Mouse (Mus musculus) CH12F3 (cell line): ENCODE measurements around the gene Slc2a9.

Experiments
- in situ Hi-C: fragments of 300-500 bp; cut with MboI; formaldehyde crosslinking; loops from 2 replicates; pipeline ENCODE4 v1.14.3; 2020; ENCODE audit warnings: low sequenced_read_pairs

Gene Slc2a9

GRCm38 (mm10) chr5:38477731-38478445, 25.1 kb downstream of the Slc2a9 start:
- in situ Hi-C loops, result no loop called here

- in situ Hi-C loops, result no loop called here
These were observed 25.9 kb downstream of the Slc2a9 start for GRCm38 (mm10) chr5:38476861-38477565.

GRCm38 (mm10) chr5:38470881-38471280, 32.1 kb downstream of the Slc2a9 start:
- in situ Hi-C loops, result no loop called here

GRCm38 (mm10) chr5:38469891-38470578, 32.9 kb downstream of the Slc2a9 start:
- in situ Hi-C loops, result no loop called here

GRCm38 (mm10) chr5:38466569-38467110, 36.3 kb downstream of the Slc2a9 start:
- in situ Hi-C loops, result no loop called here

GRCm38 (mm10) chr5:38461261-38461660, 41.7 kb downstream of the Slc2a9 start:
- in situ Hi-C loops, result no loop called here

- in situ Hi-C loops, result no loop called here
These were observed 52.0 kb downstream of the Slc2a9 start for GRCm38 (mm10) chr5:38450936-38451335.

GRCm38 (mm10) chr5:38449607-38450006, 53.3 kb downstream of the Slc2a9 start:
- in situ Hi-C loops, result no loop called here

- in situ Hi-C loops, result no loop called here
These were observed 54.8 kb downstream of the Slc2a9 start for GRCm38 (mm10) chr5:38448121-38448520.

GRCm38 (mm10) chr5:38446316-38446975, 56.5 kb downstream of the Slc2a9 start:
- in situ Hi-C loops, result no loop called here

GRCm38 (mm10) chr5:38441088-38441839, 61.7 kb downstream of the Slc2a9 start:
- in situ Hi-C loops, result no loop called here

- in situ Hi-C loops, result no loop called here
These were observed 62.5 kb downstream of the Slc2a9 start for GRCm38 (mm10) chr5:38440252-38441005.

- in situ Hi-C loops, result no loop called here
These were observed 66.3 kb downstream of the Slc2a9 start for GRCm38 (mm10) chr5:38436681-38437080.

GRCm38 (mm10) chr5:38434875-38435274, 68.1 kb downstream of the Slc2a9 start:
- in situ Hi-C loops, result no loop called here

- in situ Hi-C loops, result no loop called here
These were observed 71.7 kb downstream of the Slc2a9 start for GRCm38 (mm10) chr5:38431201-38431600.

- in situ Hi-C loops, result no loop called here
These were observed 73.8 kb downstream of the Slc2a9 start for GRCm38 (mm10) chr5:38429106-38429505.

GRCm38 (mm10) chr5:38427757-38428156, 75.2 kb downstream of the Slc2a9 start:
- in situ Hi-C loops, result no loop called here

- in situ Hi-C loops, result no loop called here
These were observed 77.4 kb downstream of the Slc2a9 start for GRCm38 (mm10) chr5:38425569-38425968.

- in situ Hi-C loops, result no loop called here
These were observed 80.5 kb downstream of the Slc2a9 start for GRCm38 (mm10) chr5:38422426-38422825.

- in situ Hi-C loops, result no loop called here
These were observed 84.1 kb downstream of the Slc2a9 start for GRCm38 (mm10) chr5:38418799-38419198.
